In genomic region chr5:65958597-65958996, GRCm38 (mm10) we compare ENCODE assay signal across 9 mouse cellular contexts. TPM values are rescaled to one million over a fixed set of nuclear protein-coding genes. Genes with fewer than 3 reads are reported as not detected.
DNase-seq lines count a peak whose midpoint lies in the region; ATAC-seq and TF ChIP-seq lines count a peak whose summit lies in the region.
"Had no signal": no experiment of that assay in that cellular context is flagged by ENCODE, and none has a peak within 500 bp of the region (broad histone marks: within the 10 kb centered on the region; RNA-seq: fewer than 3 reads in every experiment).

No protein-coding gene starts in this region.

- TF ChIP-seq CTCF in lung, adult 2 months (IDR thresholded peaks at IDR 0.05; ENCODE audit: insufficient read depth, low read length) = peak; percentile 60

- DNase-seq in adrenal gland, postnatal 10 days = peak; percentile 61
- DNase-seq in adrenal gland, adult 2 months = no peak
- peak; percentile 37 for DNase-seq in kidney, adult 9 months
- DNase-seq in A20 (ENCODE audit: low read depth, low spot score) = peak; percentile 69
- peak; percentile 39 for DNase-seq in c-Kit-positive CD71-positive TER-119-positive erythroid progenitor cells, embryonic 14.5 days (ENCODE audit: low spot score)
- peak; percentile 27 for DNase-seq in lung, adult 2 months
- peak; percentile 58 for DNase-seq in thymus, postnatal 25 days

- no peak for TF ChIP-seq POLR2A in lung, adult 2 months (IDR thresholded peaks at IDR 0.05; ENCODE audit: borderline replicate concordance, extremely low read depth, low read depth, low read length)

- H3K9me3 ChIP-seq in kidney, embryonic 16.5 days (ENCODE audit: low read length) = no peaks in the 10 kb centered on the region

- ATAC-seq in kidney, embryonic 16.5 days (ENCODE audit: low FRiP score, low TSS enrichment) = no peak

- H3K27me3 ChIP-seq in kidney, embryonic 16.5 days (ENCODE audit: insufficient read depth, low read length) = no peaks in the 10 kb centered on the region

- H3K36me3 ChIP-seq in kidney, embryonic 16.5 days (ENCODE audit: insufficient read depth, low read length) = no peaks in the 10 kb centered on the region

- 5% methylated on average over 4 of the region's 4 CpGs for WGBS in kidney, embryonic 16.5 days
- WGBS in lung, adult 2 months = 2% methylated on average over 4 of the region's 4 CpGs

- H3K4me1 ChIP-seq in kidney, embryonic 16.5 days (ENCODE audit: insufficient read depth, low read length) = peaks cover 3% of the 10 kb centered on the region; the same call in 1 of the 2 replicates
- H3K4me1 ChIP-seq in lung, adult 2 months (ENCODE audit: control insufficient read depth, insufficient read depth, low read length) = no peaks in the 10 kb centered on the region

- no peak overlapping the region for H3K9ac ChIP-seq in kidney, embryonic 16.5 days (replicated peaks; ENCODE audit: low read length)

- H3K27ac ChIP-seq in kidney, embryonic 16.5 days (ENCODE audit: low read length) = no peak overlapping the region

- H3K4me3 ChIP-seq in kidney, embryonic 16.5 days (ENCODE audit: low read length) = no peak overlapping the region
- no peak overlapping the region for H3K4me3 ChIP-seq in lung, adult 2 months (replicated peaks; ENCODE audit: extremely low read depth, low read depth, low read length)

- no peak overlapping the region for H3K4me2 ChIP-seq in kidney, embryonic 16.5 days (replicated peaks; ENCODE audit: low read depth, low read length)

RNA-seq across cellular contexts. Expression of gene Chrna9, which starts 23.9 kb away (rescaled TPM):
- under 1 TPM; 0.39 to 0.76 TPM for total RNA-seq in adrenal gland, postnatal 10 days (2021)
- not detected for total RNA-seq in adrenal gland, adult 2 months (2021)
- polyA plus RNA-seq in adrenal gland, adult 2 months (2012; rRNA removed) = not detected in 2 replicates
- 0.30 and 0.31 TPM in 2 replicates for polyA plus RNA-seq in kidney, embryonic 16.5 days (2015; fragmentation: Nextera tagmentation; extraction: Ambion mirVana)
- 1.4 TPM in 1 of 2 replicates, not detected in the other for polyA plus RNA-seq in lung, adult 2 months (2012; rRNA removed)
- total RNA-seq: heart, adult 18-20 months had no signal

RNA-seq across cellular contexts. Expression of gene 9130230L23Rik, which starts 45.5 kb away (rescaled TPM):
- not detected for total RNA-seq in adrenal gland, postnatal 10 days (2021)
- total RNA-seq in adrenal gland, adult 2 months (2021) = 1 to 10 TPM in 1 of 2 experiments, not detected in 1; 2.5 TPM
- polyA plus RNA-seq in adrenal gland, adult 2 months (2012; rRNA removed) = 0.08 and 0.24 TPM in 2 replicates
- 0.56 and 1.2 TPM in 2 replicates for polyA plus RNA-seq in kidney, embryonic 16.5 days (2015; fragmentation: Nextera tagmentation; extraction: Ambion mirVana)
- polyA plus RNA-seq in lung, adult 2 months (2012; rRNA removed) = 2.6 and 3.5 TPM in 2 replicates
- total RNA-seq: heart, adult 18-20 months had no signal
